ENCODE assay signal across 8 mouse cellular contexts in genomic region chr1:134332770-134333271, GRCm38 (mm10). TPM values are rescaled to one million over a fixed set of nuclear protein-coding genes. Genes with fewer than 3 reads are reported as not detected.
A peak's percentile ranks its signal among the peaks of the same experiment; 100 is the strongest.
DNase-seq lines count a peak whose midpoint lies in the region; ATAC-seq and TF ChIP-seq lines count a peak whose summit lies in the region.

Gene Ppfia4, minus strand, starts transcription at chr1:134332928.

- no peaks in the 10 kb centered on the region for H3K27me3 ChIP-seq in forebrain, embryonic 11.5 days (ENCODE audit: control insufficient read depth, insufficient read depth, low read length)
- no peaks in the 10 kb centered on the region for H3K27me3 ChIP-seq in forebrain, embryonic 10.5 days (ENCODE audit: poor library complexity, severe bottlenecking)
- no peaks in the 10 kb centered on the region for H3K27me3 ChIP-seq in heart, embryonic 12.5 days (replicated peaks)
- H3K27me3 ChIP-seq in midbrain, embryonic 14.5 days (ENCODE audit: control insufficient read depth, insufficient read depth, low read length), result no peaks in the 10 kb centered on the region

- no peak within 1 kb of the TSS for H3K9ac ChIP-seq in forebrain, embryonic 11.5 days (ENCODE audit: low read length)
- peak within 1 kb of the TSS; percentile 47 for H3K9ac ChIP-seq in heart, embryonic 12.5 days
- H3K9ac ChIP-seq in midbrain, embryonic 14.5 days (replicated peaks; ENCODE audit: low read length), result no peak within 1 kb of the TSS

- no peak within 1 kb of the TSS for H3K27ac ChIP-seq in forebrain, embryonic 11.5 days (ENCODE audit: low read depth, low read length)
- H3K27ac ChIP-seq in forebrain, embryonic 10.5 days, result no peak within 1 kb of the TSS
- H3K27ac ChIP-seq in cortical plate, adult 2 months (ENCODE audit: insufficient read depth, low read length), result no peak within 1 kb of the TSS
- peak within 1 kb of the TSS; percentile 83 for H3K27ac ChIP-seq in heart, embryonic 12.5 days (ENCODE audit: poor library complexity, severe bottlenecking)
- no peak within 1 kb of the TSS for H3K27ac ChIP-seq in midbrain, embryonic 14.5 days (replicated peaks; ENCODE audit: low read depth, low read length)

- no peak for TF ChIP-seq CTCF in cortical plate, adult 2 months (IDR thresholded peaks at IDR 0.05; ENCODE audit: extremely low read depth, insufficient read depth, low read length)

- H3K4me1 ChIP-seq in forebrain, embryonic 11.5 days (replicated peaks; ENCODE audit: control insufficient read depth, insufficient read depth, low read length), result no peaks in the 10 kb centered on the region
- H3K4me1 ChIP-seq in forebrain, embryonic 10.5 days, result peaks cover 8% of the 10 kb centered on the region
- peaks cover 2% of the 10 kb centered on the region for H3K4me1 ChIP-seq in cortical plate, adult 2 months (ENCODE audit: control insufficient read depth, insufficient read depth, low read length)
- H3K4me1 ChIP-seq in heart, embryonic 12.5 days (replicated peaks), result peaks cover 59% of the 10 kb centered on the region
- 0 out of 2 replicates have a peak, but pooled peaks cover 4% of the 10 kb centered on the region for H3K4me1 ChIP-seq in midbrain, embryonic 14.5 days (ENCODE audit: control insufficient read depth, insufficient read depth, low read length)

- 68% methylated on average over 13 of the region's 13 CpGs for WGBS in forebrain, embryonic 11.5 days
- 69% methylated on average over 13 of the region's 13 CpGs for WGBS in forebrain, embryonic 10.5 days
- WGBS in heart, embryonic 12.5 days, result 28% methylated on average over 13 of the region's 13 CpGs
- WGBS in midbrain, embryonic 14.5 days, result 52% methylated on average over 13 of the region's 13 CpGs

- ATAC-seq in forebrain, embryonic 11.5 days (replicated peaks; ENCODE audit: low FRiP score), result no peak
- peak; percentile 69 for ATAC-seq in heart, embryonic 12.5 days (ENCODE audit: insufficient number of reproducible peaks, low FRiP score)
- peak; percentile 60; the same call in 1 of the 2 replicates for ATAC-seq in midbrain, embryonic 14.5 days (ENCODE audit: low FRiP score, low TSS enrichment)

- DNase-seq in forebrain, embryonic 11.5 days (ENCODE audit: low spot score), result peak; percentile 49
- DNase-seq in forebrain, embryonic 10.5 days (ENCODE audit: extremely low spot score, low spot score), result no peak
- peak; percentile 21 for DNase-seq in CD4-positive helper T cell, adult 2 months (ENCODE audit: low read depth, low spot score)
- DNase-seq in layer of hippocampus, postnatal 36 days, result peak in 1 of 2 experiments; percentile 50
- peak; percentile 28 for DNase-seq in midbrain, embryonic 14.5 days
- DNase-seq in thymus, postnatal 25 days, result peak; percentile 46

- H3K4me3 ChIP-seq in forebrain, embryonic 11.5 days (ENCODE audit: low read depth, low read length), result no peak within 1 kb of the TSS
- no peak within 1 kb of the TSS for H3K4me3 ChIP-seq in forebrain, embryonic 10.5 days
- no peak within 1 kb of the TSS for H3K4me3 ChIP-seq in cortical plate, adult 2 months (ENCODE audit: insufficient read depth, low read length)
- H3K4me3 ChIP-seq in heart, embryonic 12.5 days, result 0 out of 2 replicates have a peak within 1 kb of the TSS, but pooled peaks have one; percentile 7
- no peak within 1 kb of the TSS for H3K4me3 ChIP-seq in midbrain, embryonic 14.5 days (replicated peaks; ENCODE audit: low read depth, low read length)

- H3K36me3 ChIP-seq in forebrain, embryonic 11.5 days (ENCODE audit: control insufficient read depth, insufficient read depth, low read length), result no peaks in the 10 kb centered on the region
- no peaks in the 10 kb centered on the region for H3K36me3 ChIP-seq in forebrain, embryonic 10.5 days (replicated peaks)
- no peaks in the 10 kb centered on the region for H3K36me3 ChIP-seq in heart, embryonic 12.5 days
- H3K36me3 ChIP-seq in midbrain, embryonic 14.5 days (ENCODE audit: control insufficient read depth, insufficient read depth, low read length), result no peaks in the 10 kb centered on the region

- TF ChIP-seq POLR2A in cortical plate, adult 2 months (IDR thresholded peaks at IDR 0.05; ENCODE audit: extremely low read depth, insufficient read depth, low read length), result no peak

- H3K4me2 ChIP-seq in forebrain, embryonic 11.5 days (ENCODE audit: low read depth, low read length, severe bottlenecking), result no peak within 1 kb of the TSS
- peak within 1 kb of the TSS; percentile 57 for H3K4me2 ChIP-seq in heart, embryonic 12.5 days
- no peak within 1 kb of the TSS for H3K4me2 ChIP-seq in midbrain, embryonic 14.5 days (ENCODE audit: low read length)

- no peaks in the 10 kb centered on the region for H3K9me3 ChIP-seq in forebrain, embryonic 11.5 days (ENCODE audit: control insufficient read depth, low read length)
- no peaks in the 10 kb centered on the region for H3K9me3 ChIP-seq in forebrain, embryonic 10.5 days
- no peaks in the 10 kb centered on the region for H3K9me3 ChIP-seq in heart, embryonic 12.5 days (replicated peaks)
- no peaks in the 10 kb centered on the region for H3K9me3 ChIP-seq in midbrain, embryonic 14.5 days (ENCODE audit: control insufficient read depth, low read length)

RNA-seq across cellular contexts. Expression of gene Ppfia4, which starts in this region (rescaled TPM):
- polyA plus RNA-seq in forebrain, embryonic 11.5 days (2014; fragmentation: Nextera tagmentation; extraction: Ambion mirVana), result 1.7 and 2.5 TPM in 2 replicates
- polyA plus RNA-seq in forebrain, embryonic 10.5 days (2016; fragmentation: Nextera tagmentation; extraction: Ambion mirVana), result 1.6 and 2.1 TPM in 2 replicates
- polyA plus RNA-seq in cortical plate, adult 2 months (2012; rRNA removed), result 52.6 and 59.5 TPM in 2 replicates
- 17.1 and 17.3 TPM in 2 replicates for polyA plus RNA-seq in heart, embryonic 12.5 days (2016; fragmentation: Nextera tagmentation; extraction: Ambion mirVana)
- 10 to 100 TPM; 68.8 to 70.0 TPM for total RNA-seq in layer of hippocampus, postnatal 36 days (2021)
- 11.5 and 14.4 TPM in 2 replicates for polyA plus RNA-seq in midbrain, embryonic 14.5 days (2014; fragmentation: Nextera tagmentation; extraction: Ambion mirVana)
